Mouse (Mus musculus): ENCODE data around the gene Gps2. TPM values are rescaled to one million over a fixed set of nuclear protein-coding genes. Genes with fewer than 3 reads are reported as not detected.

Gps2 gene
- total and polyA plus RNA-seq, 3 experiments, result 78.0 to 113 TPM; not detected in 1

DNA sequence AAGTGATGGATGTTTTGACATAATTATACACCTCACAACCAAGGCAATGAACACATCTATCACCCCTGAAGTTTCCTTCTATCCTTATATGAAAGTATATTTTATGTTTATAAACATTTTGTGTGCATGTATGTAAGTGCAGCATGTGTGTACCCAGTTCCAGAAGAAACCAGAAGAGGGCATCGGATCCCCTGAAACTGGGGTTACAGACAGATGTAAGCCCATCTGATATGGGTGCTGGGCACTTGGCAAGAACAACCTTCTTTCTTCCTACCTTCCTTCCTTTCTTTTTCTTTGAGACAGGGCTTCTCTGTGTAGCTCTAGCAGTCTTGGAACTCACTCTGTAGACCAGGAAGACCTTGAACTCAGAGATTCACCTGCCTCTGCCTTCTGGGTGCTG, 42.5 kb downstream of the Gps2 start:
- Histone ChIP-seq H3K27me3 (ENCODE audit: control insufficient read depth in 1 of 2, insufficient read depth in 2 of 2, low read length in 2 of 2) (0 out of 4 replicates have a peak, but pooled peaks cover 0 to 3% of the 10 kb centered on the region in 2 experiments), H3K4me1 (ENCODE audit: control insufficient read depth in 1 of 2, insufficient read depth in 2 of 2, low read length in 2 of 2) (peaks cover 6 to 9% of the 10 kb centered on the region in 2 experiments), H3K36me3 (ENCODE audit: control insufficient read depth in 1 of 2, insufficient read depth in 2 of 2, low read length in 2 of 2) (no peaks in the 10 kb centered on the region), H3K27ac (ENCODE audit: control insufficient read depth, low read depth, low read length) (no peak overlapping the region), H3K4me3 (ENCODE audit: control insufficient read depth in 1 of 2, insufficient read depth in 1 of 2, low read depth in 2 of 2, low read length in 2 of 2) (no peak overlapping the region), H3K9ac (ENCODE audit: control insufficient read depth, low read depth, low read length, poor library complexity, severe bottlenecking) (no peak overlapping the region), H3K9me3 (replicated peaks; ENCODE audit: insufficient read depth, low read length) (no peaks in the 10 kb centered on the region), H3K79me2 (ENCODE audit: control insufficient read depth, insufficient read depth, low read length, poor library complexity) (no peaks in the 10 kb centered on the region)
- peak; percentile 78 for DNase-seq (ENCODE audit: low read depth, low spot score)
- TF ChIP-seq USF2 (IDR thresholded peaks at IDR 0.05; ENCODE audit: borderline replicate concordance in 1 of 2, insufficient read depth in 1 of 2, low read depth in 1 of 2, low read length in 2 of 2) (no peak), CTCF (IDR thresholded peaks at IDR 0.05 in 2 of 3, conservative IDR thresholded peaks at IDR 0.05 in 1 of 3; ENCODE audit: control insufficient read depth in 1 of 3, insufficient read depth in 1 of 3, low read depth in 2 of 3, low read length in 3 of 3, poor library complexity in 1 of 3, severe bottlenecking in 1 of 3) (peak; percentile 34 to 65 (median 39)), ETS1 (IDR thresholded peaks at IDR 0.05; ENCODE audit: low read depth, low read length) (no peak), POLR2AphosphoS2 (IDR thresholded peaks at IDR 0.05; ENCODE audit: low read length) (no peak), ZC3H11A (IDR thresholded peaks at IDR 0.05; ENCODE audit: low read depth, low read length) (peak; percentile 53), RAD21 (IDR thresholded peaks at IDR 0.05; ENCODE audit: low read depth, low read length) (peak; percentile 54), POLR2AphosphoS5 (IDR thresholded peaks at IDR 0.05; ENCODE audit: borderline replicate concordance, low read depth, low read length) (no peak), BHLHE40 (IDR thresholded peaks at IDR 0.05; ENCODE audit: borderline replicate concordance, low read depth, low read length) (no peak), MXI1 (IDR thresholded peaks at IDR 0.05; ENCODE audit: low read depth, low read length) (no peak), GABPA (IDR thresholded peaks at IDR 0.05; ENCODE audit: low read depth, low read length) (no peak), GATA1 (IDR thresholded peaks at IDR 0.05; ENCODE audit: low read depth, low read length) (peak; percentile 53), SMC3 (IDR thresholded peaks at IDR 0.05; ENCODE audit: low read depth, low read length) (peak; percentile 55; the same call in 1 of the 2 replicates), POLR2A (IDR thresholded peaks at IDR 0.05; ENCODE audit: control insufficient read depth in 1 of 2, insufficient read depth in 1 of 2, low read depth in 1 of 2, low read length in 2 of 2, poor library complexity in 1 of 2) (no peak)

DNA sequence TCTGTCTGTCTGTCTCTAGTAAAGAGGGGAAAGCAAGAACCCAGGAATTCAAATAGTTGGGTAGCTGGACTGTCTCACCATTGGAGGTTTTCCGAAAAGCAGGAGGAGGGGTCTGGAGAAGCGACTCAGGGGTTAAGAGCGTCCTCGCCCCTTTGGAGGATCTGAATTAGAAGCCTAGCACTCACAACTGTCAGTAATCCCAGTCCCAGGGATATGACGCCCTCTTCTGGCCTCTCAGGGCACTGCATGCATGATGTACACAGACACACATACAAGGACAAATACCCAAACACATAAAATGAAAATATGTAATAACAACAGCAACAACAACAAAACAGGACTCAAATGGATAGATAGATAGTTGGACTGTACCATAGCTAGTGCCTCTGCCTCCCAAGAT, 46.9 kb downstream of the Gps2 start:
- peaks cover 4 to 8% of the 10 kb centered on the region in 2 experiments; a peak in 3 of 4 replicates for H3K4me1 ChIP-seq (ENCODE audit: control insufficient read depth in 1 of 2, insufficient read depth in 2 of 2, low read length in 2 of 2)

More for the DNA sequence above, 46.9 kb downstream of the Gps2 start:
- Histone ChIP-seq H3K36me3 (ENCODE audit: control insufficient read depth in 1 of 2, insufficient read depth in 2 of 2, low read length in 2 of 2) (no peaks in the 10 kb centered on the region), H3K4me3 (ENCODE audit: control insufficient read depth in 1 of 2, insufficient read depth in 1 of 2, low read depth in 2 of 2, low read length in 2 of 2) (no peak overlapping the region), H3K27ac (ENCODE audit: control insufficient read depth, low read depth, low read length) (no peak overlapping the region), H3K9ac (ENCODE audit: control insufficient read depth, low read depth, low read length, poor library complexity, severe bottlenecking) (no peak overlapping the region), H3K9me3 (replicated peaks; ENCODE audit: insufficient read depth, low read length) (no peaks in the 10 kb centered on the region), H3K27me3 (ENCODE audit: control insufficient read depth in 1 of 2, insufficient read depth in 2 of 2, low read length in 2 of 2) (0 out of 4 replicates have a peak, but pooled peaks cover 0 to 3% of the 10 kb centered on the region in 2 experiments), H3K79me2 (ENCODE audit: control insufficient read depth, insufficient read depth, low read length, poor library complexity) (no peaks in the 10 kb centered on the region)
- peak; percentile 65 for DNase-seq (ENCODE audit: low read depth, low spot score)
- no peak for TF ChIP-seq CHD1 (IDR thresholded peaks at IDR 0.05; ENCODE audit: low read depth, low read length)
- TF ChIP-seq USF2 (IDR thresholded peaks at IDR 0.05; ENCODE audit: borderline replicate concordance in 1 of 2, insufficient read depth in 1 of 2, low read depth in 1 of 2, low read length in 2 of 2), result no peak
- peak; percentile 56 for TF ChIP-seq SMC3 (IDR thresholded peaks at IDR 0.05; ENCODE audit: low read depth, low read length)
- TF ChIP-seq CTCF (IDR thresholded peaks at IDR 0.05 in 2 of 3, conservative IDR thresholded peaks at IDR 0.05 in 1 of 3; ENCODE audit: control insufficient read depth in 1 of 3, insufficient read depth in 1 of 3, low read depth in 2 of 3, low read length in 3 of 3, poor library complexity in 1 of 3, severe bottlenecking in 1 of 3), result peak; percentile 61 to 76 (median 65)
- peak; percentile 43 for TF ChIP-seq ZC3H11A (IDR thresholded peaks at IDR 0.05; ENCODE audit: low read depth, low read length)
- TF ChIP-seq RAD21 (IDR thresholded peaks at IDR 0.05; ENCODE audit: low read depth, low read length), result peak; percentile 49

All from MEL (cell line).